Mouse (Mus musculus) gastrocnemius, postnatal 4 days (tissue): ENCODE measurements around the gene Spc25. TPM values are rescaled to one million over a fixed set of nuclear protein-coding genes. Genes with fewer than 3 reads are reported as not detected.

Experiments
- DNase-seq, 2 experiments: peaks; one replicate each; pipeline ENCODE4 v3.0.0; 2021 to 2022; ENCODE audit warnings: low spot score in 2 of 2, mixed read lengths in 2 of 2
- total RNA-seq, 2 experiments: library from RNA; stranded (reverse); gene quantifications; 2 replicates each; pipeline ENCODE4 v1.2.3; 2021

Spc25 gene
- total RNA-seq, 2 experiments from 2014 or later, result 15.3 to 16.9 TPM

DNA sequence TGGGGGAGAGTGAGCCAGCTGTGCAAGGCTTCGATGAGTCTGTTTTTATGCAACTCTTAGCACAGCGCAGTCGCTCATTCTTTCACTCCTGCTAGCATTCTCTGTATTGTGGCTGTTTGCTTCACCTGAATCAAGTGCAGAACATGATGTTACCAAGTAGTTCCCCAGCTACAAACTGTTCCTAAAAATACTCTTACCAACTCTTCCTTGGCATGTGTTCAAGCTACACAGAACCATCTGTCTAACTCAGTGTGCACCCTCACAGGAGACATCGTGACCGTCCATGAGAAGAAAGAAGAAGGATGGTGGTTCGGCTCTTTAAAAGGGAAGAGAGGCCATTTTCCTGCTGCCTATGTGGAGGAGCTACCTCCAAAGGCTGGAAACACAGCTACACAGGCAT lies 17.3 kb downstream of the Spc25 start:
- DNase-seq, result no peak

DNA sequence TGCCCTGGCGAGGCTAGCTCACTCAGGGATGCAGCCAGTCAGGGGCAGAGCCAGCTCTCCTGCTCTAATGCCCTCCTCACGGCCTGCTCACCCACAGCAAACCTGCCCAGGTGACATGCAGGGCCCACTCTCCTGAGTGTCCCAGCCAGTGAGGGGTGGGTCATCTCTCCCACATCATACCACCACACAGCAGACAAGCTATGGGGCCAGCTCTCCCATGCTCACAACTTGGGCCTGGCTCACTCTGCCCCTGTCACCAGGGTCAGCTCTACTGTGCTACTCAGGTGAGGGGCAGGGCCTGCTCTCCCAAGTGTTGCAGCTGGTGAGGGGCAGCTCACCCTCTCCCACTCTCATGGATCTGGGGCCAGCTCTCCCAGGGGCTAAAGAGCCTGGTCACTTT lies 18.0 kb downstream of the Spc25 start:
- DNase-seq, result no peak

DNA sequence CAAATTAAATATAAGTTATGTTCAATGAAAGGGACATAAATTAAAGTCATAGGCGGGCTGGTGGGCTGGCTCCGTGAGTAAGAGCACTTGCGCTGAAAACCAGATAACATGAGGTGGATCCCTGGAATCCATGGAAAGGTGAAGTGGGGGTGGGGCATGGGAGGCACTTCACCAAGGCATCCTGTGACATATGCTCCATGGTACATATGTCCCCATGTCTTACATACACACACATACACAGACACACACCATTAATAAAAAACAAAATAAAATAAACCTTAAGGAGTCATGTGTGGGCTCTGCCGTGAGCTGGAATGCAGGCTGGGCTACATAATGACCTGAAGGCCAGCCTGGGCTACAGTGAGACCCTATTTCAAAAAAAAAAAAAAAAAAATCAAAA lies 26.3 kb downstream of the Spc25 start:
- DNase-seq, result no peak

DNA sequence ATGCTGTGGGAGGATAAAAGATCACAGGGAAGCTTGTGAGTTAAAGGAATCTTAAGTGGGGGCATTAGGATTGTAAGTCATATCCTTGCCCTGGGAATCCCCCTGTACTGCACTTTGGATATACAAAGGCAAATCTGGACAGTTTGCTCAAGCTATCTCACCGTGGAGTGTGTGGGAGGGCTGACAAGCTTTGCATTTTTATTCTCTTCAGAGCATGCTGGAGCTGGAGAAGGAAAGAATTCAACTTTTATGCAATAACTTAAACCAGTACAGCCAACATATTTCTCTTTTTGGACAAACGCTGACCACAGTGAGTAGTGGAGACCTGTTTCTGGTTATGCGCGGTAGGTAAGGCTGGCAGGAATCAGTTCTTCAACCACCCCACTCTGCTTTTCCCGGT lies 30.7 kb downstream of the Spc25 start:
- DNase-seq, result no peak

DNA sequence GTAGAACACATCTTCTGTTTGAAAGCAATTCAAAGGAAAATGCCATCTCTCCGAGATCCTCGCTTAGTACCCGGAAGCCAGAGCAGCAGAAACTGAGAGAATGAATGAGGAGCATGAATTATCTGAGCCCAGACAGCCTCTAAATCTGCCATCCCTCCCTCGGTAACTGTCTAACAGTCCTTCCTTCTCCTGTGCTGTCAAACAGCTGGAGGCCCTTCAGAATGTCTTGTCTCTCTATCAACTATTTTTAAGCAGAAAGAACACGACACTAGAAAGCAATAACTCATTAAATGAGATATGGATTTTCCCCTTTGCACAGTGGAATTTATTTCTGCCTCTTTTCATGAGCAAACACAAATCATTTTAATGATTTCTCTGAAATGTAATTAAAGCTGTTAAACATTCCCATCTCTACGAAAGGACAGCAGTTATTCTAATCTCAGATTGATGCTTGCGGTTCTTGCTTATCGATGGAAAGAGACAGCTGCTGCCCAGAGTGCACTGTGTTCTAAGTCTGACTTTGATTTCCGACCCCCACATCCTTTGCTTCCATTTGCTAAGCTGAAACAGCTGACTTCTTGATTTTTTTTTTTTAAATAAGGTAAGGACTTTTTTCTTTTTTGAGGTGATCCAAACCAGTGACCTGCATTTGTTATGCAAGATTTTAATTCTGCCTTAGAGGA lies 35.5 kb downstream of the Spc25 start:
- no peak for DNase-seq

DNA sequence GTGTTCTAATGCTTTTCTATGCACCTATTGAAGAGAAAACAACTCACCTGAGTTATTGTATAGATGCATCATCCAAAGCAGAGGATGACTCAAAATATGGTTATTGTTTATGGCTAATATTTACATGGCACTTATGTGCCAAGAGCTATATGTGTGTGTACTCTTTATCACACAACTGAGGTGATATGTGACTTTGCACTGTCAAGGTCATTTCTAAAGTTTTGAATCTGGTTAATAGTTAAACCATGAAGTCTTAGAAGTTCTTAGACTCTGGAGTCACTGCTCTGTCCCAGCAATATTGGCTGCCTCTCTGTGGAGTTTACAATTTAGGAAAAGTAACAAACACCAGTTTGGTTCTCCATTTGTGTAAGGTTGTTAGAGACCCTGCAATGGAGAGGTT lies 47.1 kb downstream of the Spc25 start:
- DNase-seq, result no peak

DNA sequence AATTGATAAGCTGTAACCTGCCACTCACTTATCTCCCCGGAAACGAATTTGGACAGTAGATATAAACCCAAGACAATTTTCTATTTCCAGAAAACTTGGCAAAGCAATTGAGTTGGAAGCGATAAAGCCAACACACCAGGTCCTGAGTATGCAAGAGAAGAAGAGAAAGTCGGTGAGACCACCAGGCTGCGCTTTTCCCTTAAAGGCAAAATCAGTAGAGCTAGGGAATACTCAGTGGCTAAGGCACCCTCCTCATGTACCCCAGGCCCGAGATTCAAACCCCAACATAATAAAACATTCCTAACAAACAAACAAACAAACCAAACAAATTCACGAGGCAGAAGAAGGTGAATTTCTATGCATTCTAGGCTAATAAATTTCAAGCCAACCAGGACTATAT lies 49.7 kb downstream of the Spc25 start:
- DNase-seq, result no peak

DNA sequence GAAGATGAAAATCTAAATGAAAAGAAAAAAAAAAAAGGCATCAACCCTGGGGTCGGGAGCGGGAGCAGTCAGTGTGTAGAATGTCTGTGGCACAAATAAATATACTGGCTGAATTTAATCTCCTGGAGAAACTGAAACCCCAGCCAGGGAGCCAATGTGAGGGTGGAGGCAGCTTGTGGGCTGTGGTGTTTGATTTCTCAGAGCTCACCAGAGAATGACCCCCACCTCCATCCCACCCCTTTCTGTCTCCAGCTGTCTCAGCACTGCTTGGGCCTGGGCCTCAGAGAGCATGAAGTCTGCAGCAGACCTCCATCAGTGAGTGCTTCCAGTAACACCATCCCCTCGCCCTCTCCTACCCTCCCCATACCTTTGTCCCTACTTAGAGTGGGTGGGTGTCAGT lies 50.1 kb downstream of the Spc25 start:
- DNase-seq, result no peak

DNA sequence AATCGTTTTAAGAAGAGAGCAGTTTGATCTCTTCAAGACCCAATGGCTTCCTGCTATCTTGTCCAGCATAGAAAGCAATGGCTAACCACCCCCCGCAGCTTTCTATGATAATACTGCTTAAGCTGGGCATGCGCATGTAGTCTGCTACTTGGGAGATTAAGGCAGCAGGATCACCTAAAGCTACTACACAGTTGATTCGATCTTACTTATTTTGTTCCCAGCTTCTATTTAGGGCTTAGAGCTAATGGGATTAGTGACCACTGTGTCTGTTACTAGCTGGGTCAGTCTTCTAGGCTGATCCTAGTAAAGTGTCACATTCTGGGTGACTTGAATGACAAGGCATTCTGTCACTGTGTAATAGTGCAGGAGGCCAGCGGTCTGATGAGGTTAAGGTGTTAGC lies 55.2 kb downstream of the Spc25 start:
- DNase-seq, result no peak

DNA sequence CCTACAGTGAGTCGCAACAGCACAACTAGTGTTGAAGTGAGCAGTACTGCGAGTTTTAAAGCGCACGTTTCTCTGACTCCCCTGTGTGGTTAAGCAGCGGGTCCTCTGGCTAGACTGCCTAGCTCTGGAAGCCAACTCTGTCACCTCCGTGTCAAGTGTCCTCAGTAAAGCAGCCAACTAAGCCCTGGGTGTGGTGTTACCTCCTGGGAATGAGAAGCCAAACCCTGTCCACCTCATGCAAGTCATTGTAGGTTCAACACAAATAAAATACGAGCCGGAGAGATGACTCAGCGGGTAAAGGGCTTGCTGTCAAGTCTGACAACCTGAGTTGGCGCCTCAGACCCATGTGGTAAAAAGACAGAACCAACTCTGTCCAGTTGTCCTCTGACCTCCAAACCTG lies 56.8 kb downstream of the Spc25 start:
- no peak for DNase-seq

DNA sequence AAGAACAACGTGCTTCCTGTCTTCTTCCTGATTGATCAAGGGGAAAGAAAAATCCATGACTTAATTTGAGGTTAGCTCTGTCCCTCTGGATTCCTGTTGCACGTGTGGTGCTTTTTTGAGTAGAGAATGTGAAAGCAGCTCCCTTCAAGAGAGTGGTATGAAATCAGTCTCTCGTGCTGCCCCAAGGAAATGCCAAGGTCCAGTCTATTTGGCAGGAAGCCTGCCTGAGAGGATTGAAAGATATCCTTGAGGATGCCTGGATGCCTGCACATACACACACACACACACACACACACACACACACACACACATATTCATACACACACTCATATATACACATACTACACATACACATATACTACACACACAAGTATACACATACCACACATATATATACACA lies 57.3 kb downstream of the Spc25 start:
- DNase-seq, result no peak

Other genes starting within 250 kb of the Spc25 start
- 1 to 10 TPM; 2.7 to 3.0 TPM for gene Nostrin, start 70.4 kb downstream of the Spc25 start, total RNA-seq
- gene G6pc2, start 4.9 kb upstream of the Spc25 start, total RNA-seq, result not detected
- gene Abcb11, start 136.4 kb upstream of the Spc25 start, total RNA-seq, result under 1 TPM in 1 of 2 experiments, not detected in 1; 0.23 TPM
- under 1 TPM in 1 of 2 experiments, not detected in 1; 0.05 TPM for gene Dhrs9, start 174.3 kb upstream of the Spc25 start, total RNA-seq